ENCODE assay signal across 13 mouse cellular contexts in genomic region chr6:33738857-33739291, GRCm38 (mm10).
DNase-seq lines count a peak whose midpoint lies in the region; ATAC-seq lines count a peak whose summit lies in the region.
"Had no signal": no experiment of that assay in that cellular context is flagged by ENCODE, and none has a peak within 500 bp of the region (broad histone marks: within the 10 kb centered on the region; RNA-seq: fewer than 3 reads in every experiment).

No protein-coding gene starts in this region.

- H3K9ac ChIP-seq in neural tube, embryonic 15.5 days (replicated peaks), result no peak overlapping the region
- H3K9ac ChIP-seq in liver, embryonic 12.5 days, result no peak overlapping the region
- H3K9ac ChIP-seq: embryonic facial prominence, embryonic 15.5 days; liver, embryonic 15.5 days had no signal

- peaks cover 4% of the 10 kb centered on the region; the same call in 1 of the 2 replicates for H3K9me3 ChIP-seq in neural tube, embryonic 15.5 days (replicated peaks)
- 0 out of 2 replicates have a peak, but pooled peaks cover 4% of the 10 kb centered on the region for H3K9me3 ChIP-seq in liver, embryonic 12.5 days (replicated peaks)
- H3K9me3 ChIP-seq: liver, embryonic 15.5 days had no signal

- peak overlapping the region; percentile 71 for H3K27ac ChIP-seq in neural tube, embryonic 15.5 days (replicated peaks)
- H3K27ac ChIP-seq in liver, embryonic 12.5 days, result no peak overlapping the region
- H3K27ac ChIP-seq: embryonic facial prominence, embryonic 15.5 days; kidney, postnatal 0 days; liver, embryonic 15.5 days had no signal

- H3K27me3 ChIP-seq in neural tube, embryonic 15.5 days (replicated peaks), result no peaks in the 10 kb centered on the region
- H3K27me3 ChIP-seq in liver, embryonic 12.5 days (replicated peaks), result no peaks in the 10 kb centered on the region
- H3K27me3 ChIP-seq: embryonic facial prominence, embryonic 15.5 days; liver, embryonic 15.5 days; megakaryocyte, embryonic 14.5 days had no signal

- WGBS in neural tube, embryonic 15.5 days, result 16% methylated on average over 3 of the region's 3 CpGs
- 55% methylated on average over 3 of the region's 3 CpGs for WGBS in liver, embryonic 12.5 days (ENCODE audit: insufficient replicate concordance)

- H3K4me2 ChIP-seq in neural tube, embryonic 15.5 days, result no peak overlapping the region
- no peak overlapping the region for H3K4me2 ChIP-seq in liver, embryonic 12.5 days
- H3K4me2 ChIP-seq: embryonic facial prominence, embryonic 15.5 days; liver, embryonic 15.5 days had no signal

- no peak overlapping the region for H3K4me3 ChIP-seq in neural tube, embryonic 15.5 days (replicated peaks)
- H3K4me3 ChIP-seq in liver, embryonic 12.5 days, result no peak overlapping the region
- H3K4me3 ChIP-seq: embryonic facial prominence, embryonic 15.5 days; liver, embryonic 15.5 days; megakaryocyte, embryonic 14.5 days had no signal

- H3K36me3 ChIP-seq in neural tube, embryonic 15.5 days, result no peaks in the 10 kb centered on the region
- no peaks in the 10 kb centered on the region for H3K36me3 ChIP-seq in liver, embryonic 12.5 days
- H3K36me3 ChIP-seq: embryonic facial prominence, embryonic 15.5 days; liver, embryonic 15.5 days had no signal

- ATAC-seq in granulocyte monocyte progenitor cell, adult 5-6 weeks (replicated peaks; ENCODE audit: poor library complexity, severe bottlenecking), result peak; percentile 44
- ATAC-seq in neural tube, embryonic 15.5 days (ENCODE audit: low FRiP score), result peak; percentile 65; the same call in 1 of the 2 replicates
- no peak for ATAC-seq in liver, embryonic 12.5 days

- H3K4me1 ChIP-seq in neural tube, embryonic 15.5 days, result peaks cover 18% of the 10 kb centered on the region
- H3K4me1 ChIP-seq in liver, embryonic 12.5 days, result no peaks in the 10 kb centered on the region
- H3K4me1 ChIP-seq: embryonic facial prominence, embryonic 15.5 days; liver, embryonic 15.5 days had no signal

- peak; percentile 50 for DNase-seq in embryo, embryonic 11 days
- peak; percentile 67 for DNase-seq in mesoderm, embryonic 11.5 days (ENCODE audit: low read depth, low spot score)
- DNase-seq in adrenal gland, postnatal 14 days, result no peak
- no peak for DNase-seq in cerebellum, adult 11-12 months
- DNase-seq: gastrocnemius, postnatal 14 days; heart, postnatal 14 days had no signal

Comparison
In these comparisons a context has a peak if more than half of its experiments do, and no peak if none do; other contexts are left out.
1. DNase-seq: peak in embryo, embryonic 11 days (single experiment) and mesoderm, embryonic 11.5 days (single experiment); none in adrenal gland, postnatal 14 days (single experiment) and cerebellum, adult 11-12 months (single experiment).